Mouse (Mus musculus) CH12F3 (cell line): ENCODE results near the gene Sec11a.

ENCODE experiments used
- in situ Hi-C: fragments of 300-500 bp; cut with MboI; formaldehyde crosslinking; loops from 2 replicates; pipeline ENCODE4 v1.14.3; 2020; ENCODE audit warnings: low sequenced_read_pairs

The Sec11a gene

DNA sequence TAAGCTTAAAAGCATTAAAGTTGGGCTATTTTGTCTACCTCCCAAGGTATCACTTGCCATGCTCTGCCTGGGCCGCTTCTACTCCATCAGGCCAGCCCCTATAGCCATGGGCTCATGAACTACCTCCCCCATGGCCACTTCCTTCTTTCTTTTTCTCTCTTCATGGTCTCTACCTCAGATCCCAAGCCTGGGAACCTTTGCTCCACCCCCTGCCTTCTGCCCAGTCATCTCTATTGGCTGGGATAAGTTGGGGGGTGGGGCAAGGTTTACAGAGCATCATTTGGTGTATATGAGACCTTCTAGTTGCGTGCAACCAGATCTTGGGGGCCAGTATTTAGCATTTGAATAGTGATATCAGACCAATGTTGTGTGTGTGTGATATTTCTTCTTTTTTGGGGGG lies 85.1 kb downstream of the Sec11a start:
- in situ Hi-C loops, result no loop called here

- in situ Hi-C loops, result no loop called here
Measured at GRCm38 (mm10) chr7:80860729-80861274, 86.8 kb downstream of the Sec11a start, which contains the start of gene Zscan2. Zscan2 (plus strand) TSS chr7:80860920.

GRCm38 (mm10) chr7:80860227-80860626 lies 87.4 kb downstream of the Sec11a start:
- in situ Hi-C loops, result no loop called here

- in situ Hi-C loops, result loop anchor here (5.0 kb wide), 1 partner anchor 300 kb away; no protein-coding TSS in a partner anchor
Measured at GRCm38 (mm10) chr7:80857181-80857580, 90.4 kb downstream of the Sec11a start.

DNA sequence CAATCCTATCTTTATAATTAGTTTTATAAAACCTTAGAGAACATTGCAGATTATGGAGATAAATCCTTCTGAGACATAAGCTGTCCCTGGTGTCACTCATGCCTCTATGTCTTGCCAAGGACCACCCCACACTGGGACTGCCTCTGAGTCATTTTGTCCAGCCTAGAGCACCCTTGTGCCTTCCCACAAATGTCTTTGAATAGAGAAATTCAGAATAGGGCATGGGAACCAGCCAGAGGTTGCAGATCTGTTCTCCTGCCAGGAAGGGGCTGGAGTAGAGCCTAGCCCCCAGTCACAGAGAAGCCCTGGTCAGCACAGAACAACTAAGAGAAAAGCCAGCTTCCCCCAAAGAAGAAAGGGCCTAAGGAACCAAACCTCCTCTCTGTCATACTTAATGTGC lies 92.3 kb downstream of the Sec11a start:
- in situ Hi-C loops, result loop anchor here (5.0 kb wide), 1 partner anchor 302 kb away; no protein-coding TSS in a partner anchor
